Mouse (Mus musculus): ENCODE results near the gene Gpr83. TPM values are rescaled to one million over a fixed set of nuclear protein-coding genes. Genes with fewer than 3 reads are reported as not detected.

Gpr83 gene
- total and polyA plus RNA-seq, 3 experiments: 0.04 TPM; not detected in 2

GRCm38 (mm10) chr9:14827875-14828274 is 32.1 kb upstream of the Gpr83 start:
- DNase-seq (ENCODE audit: low read depth, low spot score): no peak
- Histone ChIP-seq H3K79me2 (ENCODE audit: control insufficient read depth, insufficient read depth, low read length, poor library complexity) (no peaks in the 10 kb centered on the region), H3K9ac (ENCODE audit: control insufficient read depth, low read depth, low read length, poor library complexity, severe bottlenecking) (no peak overlapping the region), H3K27ac (ENCODE audit: control insufficient read depth, low read depth, low read length) (no peak overlapping the region), H3K4me1 (ENCODE audit: control insufficient read depth in 1 of 2, insufficient read depth in 2 of 2, low read length in 2 of 2) (no peaks in the 10 kb centered on the region), H3K27me3 (ENCODE audit: control insufficient read depth in 1 of 2, insufficient read depth in 2 of 2, low read length in 2 of 2) (no peaks in the 10 kb centered on the region), H3K4me3 (ENCODE audit: control insufficient read depth in 1 of 2, insufficient read depth in 1 of 2, low read depth in 2 of 2, low read length in 2 of 2) (no peak overlapping the region), H3K36me3 (ENCODE audit: control insufficient read depth in 1 of 2, insufficient read depth in 2 of 2, low read length in 2 of 2) (peaks cover 0 to 67% of the 10 kb centered on the region in 2 experiments; a peak in 2 of 4 replicates), H3K9me3 (replicated peaks; ENCODE audit: insufficient read depth, low read length) (no peaks in the 10 kb centered on the region)
- TF ChIP-seq RAD21 (IDR thresholded peaks at IDR 0.05; ENCODE audit: low read depth, low read length): no peak
- no peak for TF ChIP-seq CHD2 (IDR thresholded peaks at IDR 0.05; ENCODE audit: low read length)
- TF ChIP-seq USF2 (IDR thresholded peaks at IDR 0.05; ENCODE audit: borderline replicate concordance in 1 of 2, insufficient read depth in 1 of 2, low read depth in 1 of 2, low read length in 2 of 2): no peak
- TF ChIP-seq HCFC1 (IDR thresholded peaks at IDR 0.05; ENCODE audit: low read depth, low read length): no peak
- TF ChIP-seq POLR2AphosphoS2 (IDR thresholded peaks at IDR 0.05; ENCODE audit: low read length): no peak
- no peak for TF ChIP-seq USF1 (IDR thresholded peaks at IDR 0.05; ENCODE audit: low read depth, low read length)

- Histone ChIP-seq H3K4me3 (ENCODE audit: control insufficient read depth in 1 of 2, insufficient read depth in 1 of 2, low read depth in 2 of 2, low read length in 2 of 2) (no peak overlapping the region), H3K27me3 (ENCODE audit: control insufficient read depth in 1 of 2, insufficient read depth in 2 of 2, low read length in 2 of 2) (no peaks in the 10 kb centered on the region), H3K9me3 (replicated peaks; ENCODE audit: insufficient read depth, low read length) (no peaks in the 10 kb centered on the region), H3K9ac (ENCODE audit: control insufficient read depth, low read depth, low read length, poor library complexity, severe bottlenecking) (no peak overlapping the region), H3K36me3 (ENCODE audit: control insufficient read depth in 1 of 2, insufficient read depth in 2 of 2, low read length in 2 of 2) (peaks cover 0 to 57% of the 10 kb centered on the region in 2 experiments; a peak in 2 of 4 replicates), H3K4me1 (ENCODE audit: control insufficient read depth in 1 of 2, insufficient read depth in 2 of 2, low read length in 2 of 2) (no peaks in the 10 kb centered on the region), H3K79me2 (ENCODE audit: control insufficient read depth, insufficient read depth, low read length, poor library complexity) (no peaks in the 10 kb centered on the region), H3K27ac (ENCODE audit: control insufficient read depth, low read depth, low read length) (no peak overlapping the region)
- TF ChIP-seq USF1 (IDR thresholded peaks at IDR 0.05; ENCODE audit: low read depth, low read length): no peak
- no peak for TF ChIP-seq BHLHE40 (IDR thresholded peaks at IDR 0.05; ENCODE audit: borderline replicate concordance, low read depth, low read length)
- TF ChIP-seq MYC (IDR thresholded peaks at IDR 0.05; ENCODE audit: low read depth, low read length): no peak
- TF ChIP-seq CTCF (IDR thresholded peaks at IDR 0.05 in 2 of 3, conservative IDR thresholded peaks at IDR 0.05 in 1 of 3; ENCODE audit: control insufficient read depth in 1 of 3, insufficient read depth in 1 of 3, low read depth in 2 of 3, low read length in 3 of 3, poor library complexity in 1 of 3, severe bottlenecking in 1 of 3): no peak
- TF ChIP-seq TAL1 (IDR thresholded peaks at IDR 0.05; ENCODE audit: low read length): no peak
- TF ChIP-seq TCF12 (IDR thresholded peaks at IDR 0.05; ENCODE audit: low read depth, low read length): no peak
- TF ChIP-seq JUND (IDR thresholded peaks at IDR 0.05; ENCODE audit: low read depth, low read length): no peak
- TF ChIP-seq HCFC1 (IDR thresholded peaks at IDR 0.05; ENCODE audit: low read depth, low read length): no peak
- TF ChIP-seq KAT2A (conservative IDR thresholded peaks at IDR 0.05; ENCODE audit: low read depth, low read length): no peak
- TF ChIP-seq SMC3 (IDR thresholded peaks at IDR 0.05; ENCODE audit: low read depth, low read length): no peak
- no peak for TF ChIP-seq TBP (IDR thresholded peaks at IDR 0.05; ENCODE audit: low read depth, low read length)
- TF ChIP-seq ZC3H11A (IDR thresholded peaks at IDR 0.05; ENCODE audit: low read depth, low read length): no peak
- no peak for TF ChIP-seq UBTF (IDR thresholded peaks at IDR 0.05; ENCODE audit: borderline replicate concordance, insufficient read depth, low read depth, low read length)
- no peak for TF ChIP-seq NELFE (IDR thresholded peaks at IDR 0.05; ENCODE audit: low read depth, low read length)
- TF ChIP-seq CHD2 (IDR thresholded peaks at IDR 0.05; ENCODE audit: low read length): no peak
- TF ChIP-seq MAFK (IDR thresholded peaks at IDR 0.05; ENCODE audit: borderline replicate concordance, low read depth, low read length): no peak
- no peak for TF ChIP-seq EP300 (IDR thresholded peaks at IDR 0.05; ENCODE audit: low read depth in 1 of 2, low read length in 2 of 2)
- TF ChIP-seq MAZ (IDR thresholded peaks at IDR 0.05; ENCODE audit: low read depth, low read length): no peak
- DNase-seq (ENCODE audit: low read depth, low spot score): no peak
Measured at GRCm38 (mm10) chr9:14832046-14832445, 28.0 kb upstream of the Gpr83 start.
